Mouse (Mus musculus) c-Kit-positive CD71-negative TER-119-negative erythroid progenitor cells, embryonic 14.5 days (primary cell): ENCODE data around the gene Gm38431.

Experiments used
- DNase-seq: peaks from one replicate; pipeline ENCODE4 v3.0.0-alpha.2; 2013; ENCODE audit warnings: low read depth

Gene Gm38431

GRCm38 (mm10) chr9:21041308-21041707, 50.5 kb downstream of the Gm38431 start:
- DNase-seq: no peak

GRCm38 (mm10) chr9:21039779-21040178, 52.0 kb downstream of the Gm38431 start:
- no peak for DNase-seq

GRCm38 (mm10) chr9:21037481-21037891, 54.3 kb downstream of the Gm38431 start:
- DNase-seq: no peak

GRCm38 (mm10) chr9:21036666-21037065, 55.1 kb downstream of the Gm38431 start:
- DNase-seq: no peak

GRCm38 (mm10) chr9:21036161-21036560, 55.6 kb downstream of the Gm38431 start:
- no peak for DNase-seq

- no peak for DNase-seq
These were observed 56.2 kb downstream of the Gm38431 start for GRCm38 (mm10) chr9:21035586-21035985.

- DNase-seq: no peak
These were observed 57.2 kb downstream of the Gm38431 start for GRCm38 (mm10) chr9:21034481-21035085.

GRCm38 (mm10) chr9:21033136-21033535, 58.7 kb downstream of the Gm38431 start:
- peak; percentile 84 for DNase-seq

- DNase-seq: no peak
These were observed 59.3 kb downstream of the Gm38431 start for GRCm38 (mm10) chr9:21032491-21032890.

GRCm38 (mm10) chr9:21031896-21032351, 59.9 kb downstream of the Gm38431 start, which contains the start of gene Icam5:
TSS of gene Icam5 (plus strand) at chr9:21032073.
- DNase-seq: no peak

GRCm38 (mm10) chr9:21031251-21031895, 60.4 kb downstream of the Gm38431 start:
- no peak for DNase-seq

GRCm38 (mm10) chr9:21030781-21031250, 61.0 kb downstream of the Gm38431 start:
- peak; percentile 94 for DNase-seq

- no peak for DNase-seq
These were observed 61.7 kb downstream of the Gm38431 start for GRCm38 (mm10) chr9:21030055-21030600.

GRCm38 (mm10) chr9:21029291-21030054, 62.3 kb downstream of the Gm38431 start, which contains the start of gene Icam4:
TSS of gene Icam4 (plus strand) at chr9:21029373.
- DNase-seq: peak; percentile 77

- DNase-seq: no peak
These were observed 63.2 kb downstream of the Gm38431 start for GRCm38 (mm10) chr9:21028560-21029110.

GRCm38 (mm10) chr9:21027774-21028290, 64.0 kb downstream of the Gm38431 start:
- DNase-seq: no peak

GRCm38 (mm10) chr9:21026849-21027248, 64.9 kb downstream of the Gm38431 start:
- no peak for DNase-seq

GRCm38 (mm10) chr9:21025258-21025810, 66.5 kb downstream of the Gm38431 start:
- no peak for DNase-seq

- no peak for DNase-seq
These were observed 69.1 kb downstream of the Gm38431 start for GRCm38 (mm10) chr9:21022726-21023125.

- no peak for DNase-seq
These were observed 69.5 kb downstream of the Gm38431 start for GRCm38 (mm10) chr9:21022288-21022687.

- no peak for DNase-seq
These were observed 70.4 kb downstream of the Gm38431 start for GRCm38 (mm10) chr9:21021363-21021762.
